Mouse (Mus musculus): ENCODE measurements around the gene Vangl1.
"Not testable (repeated sequence)": the region's sequence is repeated elsewhere in the genome, so short reads cannot be mapped to it uniquely, and the experiment has no call there.

GRCm38 (mm10) chr3:102204734-102205457, 403 bp upstream of the Vangl1 start:
- TF ChIP-seq CTCF, EP300 (IDR thresholded peaks at IDR 0.05): not testable (repeated sequence)
